Mouse (Mus musculus) C2C12 (cell line): ENCODE results near the gene Ipo11. TPM values are rescaled to one million over a fixed set of nuclear protein-coding genes. Genes with fewer than 3 reads are reported as not detected.

Experiments
- H3K27me3 ChIP-seq: one replicate; pipeline ENCODE4 v1.6.1; 2011; ENCODE audit not compliant: control insufficient read depth, insufficient read depth, insufficient read length
- H3K36me3 ChIP-seq: one replicate; pipeline ENCODE4 v1.6.1; 2011; ENCODE audit not compliant: control insufficient read depth, insufficient read depth
- H3K4me3 ChIP-seq: one replicate; pipeline ENCODE4 v1.5.1; 2011; ENCODE audit warnings: mild to moderate bottlenecking, control low read depth; ENCODE audit not compliant: poor library complexity, insufficient read depth, severe bottlenecking
- H3K79me2 ChIP-seq: one replicate; pipeline ENCODE4 v1.6.1; 2011; ENCODE audit not compliant: control insufficient read depth, insufficient read depth
- H3K79me3 ChIP-seq: one replicate; pipeline ENCODE4 v1.6.1; 2011; ENCODE audit warnings: low read depth, control low read depth
- H3ac ChIP-seq: one replicate; pipeline ENCODE3; 2011; ENCODE audit warnings: low read depth; ENCODE audit not compliant: control insufficient read depth, insufficient read length
- CEBPB ChIP-seq: IDR thresholded peaks from one replicate; pipeline ENCODE4 v1.6.1; 2011; ENCODE audit warnings: low read depth, mild to moderate bottlenecking, control low read depth, moderate library complexity
- CTCF ChIP-seq: IDR thresholded peaks from one replicate; pipeline ENCODE4 v1.5.1; 2011; ENCODE audit not compliant: control insufficient read depth, insufficient read depth, insufficient read length
- FOSL1 ChIP-seq: IDR thresholded peaks from one replicate; pipeline ENCODE4 v1.8.0; 2011; ENCODE audit warnings: mild to moderate bottlenecking, low read length; ENCODE audit not compliant: poor library complexity, insufficient read depth, severe bottlenecking
- MAX ChIP-seq: IDR thresholded peaks from one replicate; pipeline ENCODE4 v1.6.1; 2011; ENCODE audit warnings: mild to moderate bottlenecking, control low read depth
- MYOD1 ChIP-seq: IDR thresholded peaks from one replicate; pipeline ENCODE4 v1.6.1; 2011; ENCODE audit warnings: low read depth; ENCODE audit not compliant: control insufficient read depth, insufficient read length
- MYOG ChIP-seq: IDR thresholded peaks from one replicate; pipeline ENCODE4 v1.6.1; 2011; ENCODE audit not compliant: control insufficient read depth, insufficient read length; ENCODE audit errors: extremely low read depth
- USF1 ChIP-seq: IDR thresholded peaks from one replicate; pipeline ENCODE4 v1.6.1; 2011; ENCODE audit warnings: low read depth, mild to moderate bottlenecking, control low read depth, moderate library complexity
- polyA plus RNA-seq: library from polyadenylated mRNA; unstranded; fragments of >200 nt; fragmentation: generic; extraction: Trizol; gene quantifications from one replicate; pipeline ENCODE4 v1.2.1, GENCODE M21; 2012; ENCODE audit warnings: missing spikeins

Ipo11 gene
- polyA plus RNA-seq, 1 experiment, result 14.3 TPM

DNA sequence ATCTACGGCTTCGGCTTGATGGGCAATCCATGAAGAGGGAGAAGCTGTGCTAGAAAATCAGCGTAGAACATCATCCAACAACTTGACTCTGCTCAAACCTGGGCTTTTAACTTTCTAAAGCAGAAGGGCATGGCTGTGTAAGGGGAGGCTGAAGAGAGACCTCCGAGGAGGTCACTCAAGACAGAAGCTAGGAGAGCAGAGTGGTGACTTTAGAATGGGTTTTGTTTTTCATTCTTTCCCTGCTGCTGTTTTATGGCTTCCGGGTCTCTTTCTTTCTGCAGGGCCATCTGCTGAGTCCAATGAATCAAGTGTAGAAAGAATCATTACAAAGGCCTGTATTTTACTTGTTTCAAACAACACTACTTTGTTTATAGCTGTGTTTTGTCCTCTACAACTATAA lies 119.7 kb downstream of the Ipo11 start:
- TF ChIP-seq CTCF (no peak), CEBPB (no peak), MYOG (no peak), MAX (no peak), USF1 (no peak), FOSL1 (no peak), MYOD1 (no peak)
- H3K27me3 ChIP-seq, result no peaks in the 10 kb centered on the region
- H3K36me3 ChIP-seq, result peaks cover 8% of the 10 kb centered on the region
- H3ac ChIP-seq, result no peak overlapping the region
- H3K79me2 ChIP-seq, result no peaks in the 10 kb centered on the region
- no peak overlapping the region for H3K4me3 ChIP-seq
- H3K79me3 ChIP-seq, result no peaks in the 10 kb centered on the region

DNA sequence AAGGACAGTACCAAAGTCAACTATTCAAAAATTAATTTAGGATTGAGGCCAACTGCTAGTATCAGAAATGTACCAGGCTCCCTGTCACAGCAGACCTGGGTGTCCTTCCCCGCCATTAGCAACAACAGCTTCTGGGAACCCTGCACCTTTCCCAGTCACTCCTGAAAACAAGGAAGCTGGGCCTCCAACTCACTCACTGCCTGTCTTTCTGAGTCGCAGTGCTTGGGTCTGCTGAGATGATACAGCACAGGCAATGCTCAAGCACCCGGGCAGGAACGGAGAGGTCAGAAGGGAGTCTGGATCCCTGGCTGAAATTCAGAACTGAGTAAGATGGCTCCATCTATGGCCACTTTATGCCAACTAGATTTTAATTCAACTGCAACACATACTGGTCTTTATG lies 123.2 kb downstream of the Ipo11 start:
- Histone ChIP-seq H3K4me3 (no peak overlapping the region), H3K79me3 (no peaks in the 10 kb centered on the region), H3K36me3 (peaks cover 15% of the 10 kb centered on the region), H3K27me3 (no peaks in the 10 kb centered on the region), H3ac (no peak overlapping the region), H3K79me2 (no peaks in the 10 kb centered on the region)
- TF ChIP-seq MYOD1 (no peak), MYOG (no peak), CEBPB (no peak), MAX (no peak), USF1 (no peak), CTCF (no peak), FOSL1 (no peak)

DNA sequence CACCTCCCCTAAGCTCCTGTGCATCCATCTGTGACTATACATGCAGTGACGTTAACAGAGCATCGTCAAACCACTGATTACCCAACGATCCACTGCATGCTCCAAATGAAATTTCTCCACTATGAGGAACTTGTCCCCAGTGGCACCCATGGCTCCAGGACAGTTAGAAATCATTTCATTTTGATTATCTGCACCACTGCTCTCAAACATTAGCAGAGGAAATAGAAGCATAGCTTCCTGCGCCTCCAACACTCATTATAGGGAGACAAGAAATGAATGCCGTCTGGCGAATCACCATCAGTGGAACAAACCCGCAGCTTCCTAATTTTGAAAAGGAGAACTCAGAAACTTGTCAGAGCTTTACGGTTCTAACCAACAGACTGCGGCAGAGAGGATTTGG lies 123.7 kb downstream of the Ipo11 start:
- H3K36me3 ChIP-seq, result peaks cover 15% of the 10 kb centered on the region

DNA sequence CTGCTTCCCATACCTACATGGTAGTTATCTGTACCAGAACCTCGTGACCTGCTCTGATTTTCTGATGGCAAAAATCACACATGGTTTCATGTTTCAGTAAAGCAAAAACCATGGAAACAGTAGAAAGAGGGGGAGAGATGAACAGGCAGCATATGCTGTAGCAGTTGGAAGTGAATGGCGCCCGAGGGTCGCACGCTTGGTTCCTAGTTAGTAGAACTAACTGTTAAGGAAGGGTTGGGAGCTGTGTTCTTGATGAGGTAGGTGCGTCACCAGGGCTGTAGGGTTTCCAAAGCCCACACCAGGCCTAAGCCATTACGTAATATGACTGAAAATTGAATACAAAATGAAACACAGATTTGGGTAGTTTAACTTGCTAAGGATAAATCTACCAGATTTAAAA lies 126.6 kb downstream of the Ipo11 start:
- H3K79me3 ChIP-seq, result no peaks in the 10 kb centered on the region
- H3K79me2 ChIP-seq, result no peaks in the 10 kb centered on the region
- H3ac ChIP-seq, result no peak overlapping the region
- TF ChIP-seq CEBPB (no peak), FOSL1 (no peak), CTCF (no peak), USF1 (no peak), MYOD1 (no peak), MYOG (no peak), MAX (no peak)
- H3K27me3 ChIP-seq, result no peaks in the 10 kb centered on the region
- H3K4me3 ChIP-seq, result no peak overlapping the region
- H3K36me3 ChIP-seq, result peaks cover 15% of the 10 kb centered on the region

More for the DNA sequence above, 123.7 kb downstream of the Ipo11 start:
- Histone ChIP-seq H3K4me3 (no peak overlapping the region), H3K79me3 (no peaks in the 10 kb centered on the region), H3K79me2 (no peaks in the 10 kb centered on the region), H3ac (no peak overlapping the region), H3K27me3 (no peaks in the 10 kb centered on the region)
- TF ChIP-seq CEBPB (no peak), MYOG (no peak), FOSL1 (no peak), CTCF (no peak), MAX (no peak), MYOD1 (no peak), USF1 (no peak)

DNA sequence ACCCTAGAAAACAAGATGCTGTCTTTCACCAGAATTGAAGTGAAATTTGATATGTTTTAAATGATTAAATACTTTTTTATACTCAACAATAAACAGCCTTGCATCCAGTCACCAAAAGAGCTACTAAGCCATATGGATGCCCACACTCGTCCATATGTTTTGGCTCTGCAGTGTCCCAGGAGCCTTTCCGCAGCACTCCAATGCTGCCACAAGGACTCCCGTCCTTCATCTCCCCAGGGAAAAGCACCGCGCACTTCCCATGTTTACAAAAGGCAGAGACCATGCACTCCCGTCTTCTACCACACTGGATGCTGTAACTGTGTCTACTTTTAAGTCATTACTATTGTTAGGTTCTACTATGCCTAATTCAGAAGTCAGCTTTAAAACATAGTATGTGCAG lies 127.9 kb downstream of the Ipo11 start:
- no peak overlapping the region for H3ac ChIP-seq
- no peaks in the 10 kb centered on the region for H3K79me2 ChIP-seq
- no peak overlapping the region for H3K4me3 ChIP-seq
- peaks cover 16% of the 10 kb centered on the region for H3K36me3 ChIP-seq
- H3K27me3 ChIP-seq, result no peaks in the 10 kb centered on the region
- no peak for TF ChIP-seq FOSL1
- H3K79me3 ChIP-seq, result no peaks in the 10 kb centered on the region

DNA sequence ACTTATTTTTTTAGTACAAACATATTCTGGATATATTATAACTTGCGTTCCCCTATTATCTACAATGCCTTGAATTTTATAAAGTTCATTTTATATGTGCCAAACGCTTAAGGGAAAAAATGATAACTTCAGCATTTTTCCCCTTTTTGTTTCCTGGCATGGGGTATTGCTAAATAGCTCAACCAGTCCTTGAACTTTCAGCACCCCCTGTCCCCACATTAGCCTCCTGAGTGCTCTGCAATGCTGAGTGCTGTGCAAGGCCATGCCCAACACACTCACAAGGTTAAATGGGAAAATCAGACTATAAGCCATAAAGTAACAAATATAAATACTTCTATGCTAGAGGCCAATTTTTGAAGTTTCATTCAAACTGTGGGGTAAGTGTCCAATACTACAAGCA lies 128.4 kb downstream of the Ipo11 start:
- no peaks in the 10 kb centered on the region for H3K79me2 ChIP-seq
- no peaks in the 10 kb centered on the region for H3K79me3 ChIP-seq
- TF ChIP-seq USF1 (no peak), FOSL1 (no peak), CTCF (no peak), MYOG (no peak), CEBPB (no peak), MYOD1 (no peak), MAX (no peak)
- H3K36me3 ChIP-seq, result peaks cover 21% of the 10 kb centered on the region
- H3K4me3 ChIP-seq, result no peak overlapping the region
- H3ac ChIP-seq, result no peak overlapping the region
- no peaks in the 10 kb centered on the region for H3K27me3 ChIP-seq

DNA sequence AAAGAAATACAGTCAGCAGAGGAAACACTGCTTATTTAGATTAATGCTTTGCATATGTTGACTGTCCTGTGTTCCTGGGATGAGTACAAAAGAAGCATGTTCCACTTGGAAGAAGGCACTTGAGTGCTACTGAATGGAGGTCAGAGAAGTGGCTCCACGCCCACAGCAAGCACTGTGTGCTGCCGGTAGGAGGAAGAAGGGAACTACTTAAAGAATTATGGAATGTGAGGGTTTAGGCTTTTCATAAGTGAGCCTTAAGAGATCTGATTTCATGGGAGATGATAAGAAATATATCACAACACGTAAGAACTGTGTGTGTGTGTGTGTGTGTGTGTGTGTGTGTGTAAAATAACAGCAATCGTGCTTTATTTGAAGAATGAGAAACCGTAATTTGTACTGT lies 129.5 kb downstream of the Ipo11 start:
- no peaks in the 10 kb centered on the region for H3K79me2 ChIP-seq
- H3K36me3 ChIP-seq, result peaks cover 27% of the 10 kb centered on the region
- no peaks in the 10 kb centered on the region for H3K79me3 ChIP-seq
- no peaks in the 10 kb centered on the region for H3K27me3 ChIP-seq
- H3ac ChIP-seq, result no peak overlapping the region
- H3K4me3 ChIP-seq, result no peak overlapping the region
- no peak for TF ChIP-seq CEBPB
- no peak for TF ChIP-seq USF1
